Mouse (Mus musculus): ENCODE measurements around the gene Alpl. TPM values are rescaled to one million over a fixed set of nuclear protein-coding genes. Genes with fewer than 3 reads are reported as not detected.

Alpl gene
- total and polyA plus RNA-seq, 3 experiments, result not detected

GRCm38 (mm10) chr4:137794178-137794900, 1.8 kb downstream of the Alpl start (continued):
- TF ChIP-seq MAX (IDR thresholded peaks at IDR 0.05; ENCODE audit: low read length), result no peak
- TF ChIP-seq BHLHE40 (IDR thresholded peaks at IDR 0.05; ENCODE audit: borderline replicate concordance, low read depth, low read length), result no peak

GRCm38 (mm10) chr4:137793611-137794010, 2.6 kb downstream of the Alpl start:
- Histone ChIP-seq H3K4me1 (ENCODE audit: control insufficient read depth in 1 of 2, insufficient read depth in 2 of 2, low read length in 2 of 2) (peaks cover 0 to 3% of the 10 kb centered on the region in 2 experiments; a peak in 1 of 4 replicates), H3K4me3 (ENCODE audit: control insufficient read depth in 1 of 2, insufficient read depth in 1 of 2, low read depth in 2 of 2, low read length in 2 of 2) (no peak overlapping the region), H3K9ac (ENCODE audit: control insufficient read depth, low read depth, low read length, poor library complexity, severe bottlenecking) (no peak overlapping the region), H3K27ac (ENCODE audit: control insufficient read depth, low read depth, low read length) (no peak overlapping the region), H3K79me2 (ENCODE audit: control insufficient read depth, insufficient read depth, low read length, poor library complexity) (no peaks in the 10 kb centered on the region), H3K27me3 (ENCODE audit: control insufficient read depth in 1 of 2, insufficient read depth in 2 of 2, low read length in 2 of 2) (peaks cover 5 to 7% of the 10 kb centered on the region in 2 experiments; a peak in 3 of 4 replicates), H3K9me3 (replicated peaks; ENCODE audit: insufficient read depth, low read length) (no peaks in the 10 kb centered on the region), H3K36me3 (ENCODE audit: control insufficient read depth in 1 of 2, insufficient read depth in 2 of 2, low read length in 2 of 2) (no peaks in the 10 kb centered on the region)
- DNase-seq (ENCODE audit: low read depth, low spot score), result no peak
- TF ChIP-seq MAX (IDR thresholded peaks at IDR 0.05; ENCODE audit: low read length) (no peak), RAD21 (IDR thresholded peaks at IDR 0.05; ENCODE audit: low read depth, low read length) (no peak), ZNF384 (IDR thresholded peaks at IDR 0.05; ENCODE audit: low read depth, low read length) (no peak), MAFK (IDR thresholded peaks at IDR 0.05; ENCODE audit: borderline replicate concordance, low read depth, low read length) (no peak), SIN3A (IDR thresholded peaks at IDR 0.05; ENCODE audit: low read length) (no peak), USF1 (IDR thresholded peaks at IDR 0.05; ENCODE audit: low read depth, low read length) (no peak), TCF12 (IDR thresholded peaks at IDR 0.05; ENCODE audit: low read depth, low read length) (no peak), MXI1 (IDR thresholded peaks at IDR 0.05; ENCODE audit: low read depth, low read length) (no peak), ETS1 (IDR thresholded peaks at IDR 0.05; ENCODE audit: low read depth, low read length) (no peak), ZC3H11A (IDR thresholded peaks at IDR 0.05; ENCODE audit: low read depth, low read length) (no peak), JUND (IDR thresholded peaks at IDR 0.05; ENCODE audit: low read depth, low read length) (no peak), CHD1 (IDR thresholded peaks at IDR 0.05; ENCODE audit: low read depth, low read length) (no peak), MYB (IDR thresholded peaks at IDR 0.05; ENCODE audit: low read depth, low read length) (no peak), NELFE (IDR thresholded peaks at IDR 0.05; ENCODE audit: low read depth, low read length) (no peak), POLR2AphosphoS2 (IDR thresholded peaks at IDR 0.05; ENCODE audit: low read length) (no peak), GABPA (IDR thresholded peaks at IDR 0.05; ENCODE audit: low read depth, low read length) (no peak)

- Histone ChIP-seq H3K4me3 (ENCODE audit: control insufficient read depth in 1 of 2, insufficient read depth in 1 of 2, low read depth in 2 of 2, low read length in 2 of 2) (no peak overlapping the region), H3K79me2 (ENCODE audit: control insufficient read depth, insufficient read depth, low read length, poor library complexity) (no peaks in the 10 kb centered on the region), H3K9me3 (replicated peaks; ENCODE audit: insufficient read depth, low read length) (no peaks in the 10 kb centered on the region), H3K27ac (ENCODE audit: control insufficient read depth, low read depth, low read length) (no peak overlapping the region), H3K36me3 (ENCODE audit: control insufficient read depth in 1 of 2, insufficient read depth in 2 of 2, low read length in 2 of 2) (no peaks in the 10 kb centered on the region), H3K27me3 (ENCODE audit: control insufficient read depth in 1 of 2, insufficient read depth in 2 of 2, low read length in 2 of 2) (peaks cover 5 to 7% of the 10 kb centered on the region in 2 experiments; a peak in 3 of 4 replicates), H3K9ac (ENCODE audit: control insufficient read depth, low read depth, low read length, poor library complexity, severe bottlenecking) (no peak overlapping the region), H3K4me1 (ENCODE audit: control insufficient read depth in 1 of 2, insufficient read depth in 2 of 2, low read length in 2 of 2) (no peaks in the 10 kb centered on the region)
- no peak for DNase-seq (ENCODE audit: low read depth, low spot score)
- TF ChIP-seq MYC (IDR thresholded peaks at IDR 0.05; ENCODE audit: low read depth, low read length), result no peak
- no peak for TF ChIP-seq POLR2AphosphoS5 (IDR thresholded peaks at IDR 0.05; ENCODE audit: borderline replicate concordance, low read depth, low read length)
- no peak for TF ChIP-seq TCF12 (IDR thresholded peaks at IDR 0.05; ENCODE audit: low read depth, low read length)
- TF ChIP-seq ZNF384 (IDR thresholded peaks at IDR 0.05; ENCODE audit: low read depth, low read length), result no peak
- TF ChIP-seq POLR2AphosphoS2 (IDR thresholded peaks at IDR 0.05; ENCODE audit: low read length), result no peak
- no peak for TF ChIP-seq GABPA (IDR thresholded peaks at IDR 0.05; ENCODE audit: low read depth, low read length)
- no peak for TF ChIP-seq EP300 (IDR thresholded peaks at IDR 0.05; ENCODE audit: low read depth in 1 of 2, low read length in 2 of 2)
- no peak for TF ChIP-seq MEF2A (IDR thresholded peaks at IDR 0.05; ENCODE audit: extremely low read depth, insufficient replicate concordance, low read depth, low read length, poor library complexity, severe bottlenecking)
- no peak for TF ChIP-seq ZKSCAN1 (IDR thresholded peaks at IDR 0.05; ENCODE audit: low read depth, low read length)
- TF ChIP-seq USF1 (IDR thresholded peaks at IDR 0.05; ENCODE audit: low read depth, low read length), result no peak
- TF ChIP-seq SMC3 (IDR thresholded peaks at IDR 0.05; ENCODE audit: low read depth, low read length), result no peak
- TF ChIP-seq CTCF (IDR thresholded peaks at IDR 0.05 in 2 of 3, conservative IDR thresholded peaks at IDR 0.05 in 1 of 3; ENCODE audit: control insufficient read depth in 1 of 3, insufficient read depth in 1 of 3, low read depth in 2 of 3, low read length in 3 of 3, poor library complexity in 1 of 3, severe bottlenecking in 1 of 3), result no peak
- no peak for TF ChIP-seq ZMIZ1 (IDR thresholded peaks at IDR 0.05; ENCODE audit: low read depth, low read length)
- no peak for TF ChIP-seq MXI1 (IDR thresholded peaks at IDR 0.05; ENCODE audit: low read depth, low read length)
- no peak for TF ChIP-seq ZC3H11A (IDR thresholded peaks at IDR 0.05; ENCODE audit: low read depth, low read length)
- TF ChIP-seq RAD21 (IDR thresholded peaks at IDR 0.05; ENCODE audit: low read depth, low read length), result no peak
- no peak for TF ChIP-seq HCFC1 (IDR thresholded peaks at IDR 0.05; ENCODE audit: low read depth, low read length)
- TF ChIP-seq RCOR1 (IDR thresholded peaks at IDR 0.05; ENCODE audit: low read depth, low read length), result no peak
- no peak for TF ChIP-seq MAX (IDR thresholded peaks at IDR 0.05; ENCODE audit: low read length)
Measured at GRCm38 (mm10) chr4:137791440-137791839, 4.7 kb downstream of the Alpl start.
